Mouse (Mus musculus) CH12.LX (cell line): ENCODE measurements at regions not wholly inside any gene's neighbourhood (a gene's known extent, or its start where the extent isn't known, plus 50 kb on each side); places are given as distances from the start of the nearest gene placed in this dataset.

ENCODE experiments used
- DNase-seq: peaks from one replicate; pipeline ENCODE4 v3.0.0-alpha.2; 2013; ENCODE audit errors: extremely low read depth
- H3K27ac ChIP-seq: 2 replicates; pipeline ENCODE4 v1.5.1; 2012; ENCODE audit warnings: low read depth, mild to moderate bottlenecking, control low read depth, moderate library complexity; ENCODE audit not compliant: insufficient read depth
- H3K27me3 ChIP-seq: replicated peaks from 2 replicates; pipeline ENCODE3; 2012; ENCODE audit warnings: inconsistent platforms
- H3K36me3 ChIP-seq, 2 experiments: replicated peaks in 1 of 2; 2 replicates each; pipeline versions ENCODE3 to v1.6.1; 2012; ENCODE audit warnings: inconsistent platforms in 1 of 2, low read length in 1 of 2, mild to moderate bottlenecking in 1 of 2, mixed read lengths in 1 of 2, moderate library complexity in 1 of 2; ENCODE audit not compliant: control insufficient read depth in 1 of 2, insufficient read depth in 1 of 2
- H3K4me1 ChIP-seq, 2 experiments: 2 replicates each; pipeline ENCODE4 v1.6.1; 2012; ENCODE audit warnings: inconsistent platforms in 1 of 2, moderate library complexity in 1 of 2; ENCODE audit not compliant: insufficient read depth in 2 of 2, control insufficient read depth in 1 of 2
- H3K4me2 ChIP-seq: 2 replicates; pipeline ENCODE4 v1.6.1; 2012; ENCODE audit warnings: low read depth, mild to moderate bottlenecking, control low read depth; ENCODE audit not compliant: poor library complexity, insufficient read depth, severe bottlenecking
- H3K4me3 ChIP-seq, 3 experiments: fragments of 150-350 bp in 1 of 3; sonication (generic) in 1 of 3; replicated peaks in 1 of 3; 2 replicates each; pipeline versions ENCODE3 to v1.5.1; 2011 to 2012; ENCODE audit warnings: low read depth in 2 of 3, low read length in 2 of 3, mild to moderate bottlenecking in 2 of 3, moderate library complexity in 2 of 3, control low read depth in 1 of 3, improper control_type of control experiment in 1 of 3, inconsistent platforms in 1 of 3, mixed read lengths in 1 of 3; ENCODE audit not compliant: poor library complexity in 1 of 3
- H3K79me2 ChIP-seq: replicated peaks from 2 replicates; pipeline ENCODE4 v1.6.1; 2012; ENCODE audit warnings: mild to moderate bottlenecking, moderate library complexity; ENCODE audit not compliant: control insufficient read depth, poor library complexity, insufficient read depth, severe bottlenecking; ENCODE audit errors: extremely low read depth
- H3K9ac ChIP-seq: 2 replicates; pipeline ENCODE4 v1.6.1; 2012; ENCODE audit warnings: low read depth, mild to moderate bottlenecking, control low read depth, moderate library complexity; ENCODE audit not compliant: insufficient read depth
- H3K9me3 ChIP-seq: replicated peaks from 2 replicates; pipeline ENCODE3; 2012; ENCODE audit warnings: low read length, inconsistent platforms, mixed read lengths
- CHD1 ChIP-seq: IDR thresholded peaks from 2 replicates; pipeline ENCODE4 v1.6.1; 2012; ENCODE audit warnings: low read depth, low read length, improper control_type of control experiment, inconsistent platforms
- CHD2 ChIP-seq: IDR thresholded peaks from 2 replicates; pipeline ENCODE4 v1.6.1; 2011; ENCODE audit warnings: low read length, improper control_type of control experiment
- CTCF ChIP-seq, 2 experiments: IDR thresholded peaks in 1 of 2; conservative IDR thresholded peaks in 1 of 2; 2 replicates each; pipeline ENCODE4 v1.5.1; 2011 to 2012; ENCODE audit warnings: low read depth in 2 of 2, low read length in 2 of 2, improper control_type of control experiment in 1 of 2, inconsistent platforms in 1 of 2, mild to moderate bottlenecking in 1 of 2, moderate library complexity in 1 of 2
- E2F4 ChIP-seq: IDR thresholded peaks from 2 replicates; pipeline ENCODE4 v1.6.1; 2011; ENCODE audit warnings: low read depth, low read length, improper control_type of control experiment; ENCODE audit not compliant: insufficient replicate concordance
- EP300 ChIP-seq: IDR thresholded peaks from 2 replicates; pipeline ENCODE4 v1.6.1; 2011; ENCODE audit warnings: low read length, improper control_type of control experiment
- ETS1 ChIP-seq: conservative IDR thresholded peaks from 2 replicates; pipeline ENCODE4 v1.6.1; 2012; ENCODE audit warnings: low read depth, mild to moderate bottlenecking, inconsistent platforms, low read length, improper control_type of control experiment, moderate library complexity
- GABPA ChIP-seq: IDR thresholded peaks from 2 replicates; pipeline ENCODE4 v1.6.1; 2012; ENCODE audit warnings: low read depth, low read length, improper control_type of control experiment, inconsistent platforms; ENCODE audit not compliant: insufficient replicate concordance
- JUND ChIP-seq: conservative IDR thresholded peaks from 2 replicates; pipeline ENCODE4 v1.6.1; 2011; ENCODE audit warnings: low read depth, low read length, improper control_type of control experiment
- MAFK ChIP-seq: IDR thresholded peaks from 2 replicates; pipeline ENCODE4 v1.6.1; 2011; ENCODE audit warnings: low read length, improper control_type of control experiment; ENCODE audit not compliant: insufficient replicate concordance
- MAZ ChIP-seq: IDR thresholded peaks from 2 replicates; pipeline ENCODE4 v1.6.1; 2012; ENCODE audit warnings: low read depth, mild to moderate bottlenecking, inconsistent platforms, low read length, improper control_type of control experiment, moderate library complexity
- MEF2A ChIP-seq: IDR thresholded peaks from 2 replicates; pipeline ENCODE4 v1.6.1; 2014; ENCODE audit warnings: low read depth, mild to moderate bottlenecking, inconsistent platforms, low read length, improper control_type of control experiment, borderline replicate concordance
- MYC ChIP-seq: IDR thresholded peaks from 2 replicates; pipeline ENCODE4 v1.6.1; 2011; ENCODE audit warnings: low read depth, mild to moderate bottlenecking, improper control_type of control experiment, low read length
- PAX5 ChIP-seq: IDR thresholded peaks from 2 replicates; pipeline ENCODE4 v1.6.1; 2012; ENCODE audit warnings: low read length, inconsistent platforms, mixed read lengths
- POLR2A ChIP-seq: IDR thresholded peaks from 2 replicates; pipeline ENCODE4 v1.6.1; 2011; ENCODE audit warnings: low read depth, mild to moderate bottlenecking, improper control_type of control experiment, low read length
- TCF12 ChIP-seq: IDR thresholded peaks from 2 replicates; pipeline ENCODE4 v1.6.1; 2014; ENCODE audit warnings: low read depth, mild to moderate bottlenecking, inconsistent platforms, low read length, improper control_type of control experiment
- USF1 ChIP-seq: IDR thresholded peaks from 2 replicates; pipeline ENCODE4 v1.6.1; 2014; ENCODE audit warnings: low read depth, mild to moderate bottlenecking, inconsistent platforms, low read length, improper control_type of control experiment
- ZC3H11A ChIP-seq: IDR thresholded peaks from 2 replicates; pipeline ENCODE4 v1.6.1; 2012; ENCODE audit warnings: low read depth, mild to moderate bottlenecking, inconsistent platforms, low read length, improper control_type of control experiment
- ZKSCAN1 ChIP-seq: IDR thresholded peaks from 2 replicates; pipeline ENCODE4 v1.6.1; 2012; ENCODE audit warnings: low read depth, inconsistent platforms, low read length, improper control_type of control experiment, borderline replicate concordance
- ZNF384 ChIP-seq: IDR thresholded peaks from 2 replicates; pipeline ENCODE4 v1.6.1; 2012; ENCODE audit warnings: low read depth, low read length, improper control_type of control experiment, inconsistent platforms
- dilution Hi-C: fragments of 300-500 bp; cut with MboI; formaldehyde crosslinking; loops from 2 replicates; pipeline ENCODE4 v1.14.3; 2020; ENCODE audit warnings: low sequenced_read_pairs; ENCODE audit not compliant: extremely low pct_unique_long_range_greater_than_20kb, extremely low pct_ligation_motif_present
- in situ Hi-C: fragments of 300-500 bp; cut with MboI; formaldehyde crosslinking; loops from 3 replicates; pipeline ENCODE4 v1.14.3; 2019; ENCODE audit warnings: low sequenced_read_pairs, low pct_ligation_motif_present, low pct_unique_long_range_greater_than_20kb, mixed read lengths

GRCm38 (mm10) chr4:82220724-82221123, 484.8 kb downstream of the Nfib start:
- Histone ChIP-seq H3K79me2 (no peaks in the 10 kb centered on the region), H3K4me2 (no peak overlapping the region), H3K36me3 (no peaks in the 10 kb centered on the region), H3K27me3 (no peaks in the 10 kb centered on the region), H3K27ac (no peak overlapping the region), H3K4me1 (no peaks in the 10 kb centered on the region), H3K4me3 (no peak overlapping the region), H3K9ac (no peak overlapping the region), H3K9me3 (no peaks in the 10 kb centered on the region)
- DNase-seq, result no peak
- dilution Hi-C loops, result no loop called here
- no peak for TF ChIP-seq CTCF (conservative IDR thresholded peaks at IDR 0.05 in 1 of 2, IDR thresholded peaks at IDR 0.05 in 1 of 2; ENCODE audit: low read depth in 2 of 2, low read length in 2 of 2)
- no peak for TF ChIP-seq EP300
- no peak for TF ChIP-seq JUND
- no peak for TF ChIP-seq POLR2A
- TF ChIP-seq ETS1, result no peak
- no peak for TF ChIP-seq CHD1
- no peak for TF ChIP-seq GABPA
- no peak for TF ChIP-seq MEF2A
- no peak for TF ChIP-seq MAFK
- TF ChIP-seq E2F4, result no peak
- no peak for TF ChIP-seq CHD2
- TF ChIP-seq USF1, result no peak
- TF ChIP-seq MYC, result no peak
- TF ChIP-seq ZC3H11A, result no peak
- no peak for TF ChIP-seq PAX5
- no peak for TF ChIP-seq ZKSCAN1
- TF ChIP-seq MAZ, result no peak
- no peak for TF ChIP-seq ZNF384
- in situ Hi-C loops, result no loop called here

GRCm38 (mm10) chr4:82220120-82220714, 485.3 kb downstream of the Nfib start:
- Histone ChIP-seq H3K4me3 (no peak overlapping the region), H3K27me3 (no peaks in the 10 kb centered on the region), H3K4me2 (no peak overlapping the region), H3K9me3 (no peaks in the 10 kb centered on the region), H3K4me1 (no peaks in the 10 kb centered on the region), H3K27ac (no peak overlapping the region), H3K79me2 (no peaks in the 10 kb centered on the region), H3K36me3 (no peaks in the 10 kb centered on the region), H3K9ac (no peak overlapping the region)
- no peak for DNase-seq
- in situ Hi-C loops (no loop called here), dilution Hi-C loops (no loop called here)
- no peak for TF ChIP-seq TCF12
- TF ChIP-seq GABPA, result no peak
